Mouse (Mus musculus) ES-E14 (cell line): ENCODE data around the gene Srsf1.

Experiments
- CHD2 ChIP-seq: IDR thresholded peaks from 2 replicates; pipeline ENCODE4 v1.6.1; 2014; ENCODE audit warnings: mild to moderate bottlenecking, low read depth, low read length, inconsistent platforms
- HCFC1 ChIP-seq: IDR thresholded peaks from 2 replicates; pipeline ENCODE4 v1.6.1; 2012; ENCODE audit warnings: low read length, inconsistent platforms, borderline replicate concordance; ENCODE audit not compliant: insufficient read depth
- MAFK ChIP-seq: IDR thresholded peaks from 2 replicates; pipeline ENCODE4 v1.6.1; 2014; ENCODE audit warnings: mild to moderate bottlenecking, low read depth, low read length, inconsistent platforms; ENCODE audit not compliant: insufficient read depth
- ZC3H11A ChIP-seq: IDR thresholded peaks from 2 replicates; pipeline ENCODE4 v1.6.1; 2012; ENCODE audit warnings: low read depth, mild to moderate bottlenecking, inconsistent platforms, low read length, borderline replicate concordance
- ZNF384 ChIP-seq: IDR thresholded peaks from 2 replicates; pipeline ENCODE4 v1.6.1; 2012; ENCODE audit warnings: low read depth, low read length, inconsistent platforms

GRCm38 (mm10) chr11:88061892-88062625 is 14.9 kb downstream of the Srsf1 start:
- TF ChIP-seq ZNF384 (no peak), CHD2 (no peak), ZC3H11A (no peak), HCFC1 (no peak), MAFK (no peak)
